Mouse (Mus musculus) intestine, embryonic 16.5 days (tissue): Measurements from ENCODE around the gene Lyg1. TPM values are rescaled to one million over a fixed set of nuclear protein-coding genes. Genes with fewer than 3 reads are reported as not detected.

Source experiments
- ATAC-seq: fragments of 200-750 bp; cut with Nextera tagmentation; 2 replicates; pipeline ENCODE4 v1.8.0; 2017; ENCODE audit warnings: moderate TSS enrichment, moderate library complexity
- H3K27ac ChIP-seq: fragments of 300-500 bp; sonication (generic); 2 replicates; pipeline ENCODE4 v1.5.1; 2014; ENCODE audit warnings: mild to moderate bottlenecking, low read length
- H3K27me3 ChIP-seq: fragments of 300-500 bp; sonication (generic); replicated peaks from 2 replicates; pipeline ENCODE4 v1.6.1; 2014; ENCODE audit warnings: low read length, control low read depth, mixed read lengths; ENCODE audit not compliant: control insufficient read depth, insufficient read depth
- H3K36me3 ChIP-seq: fragments of 300-500 bp; sonication (generic); 2 replicates; pipeline ENCODE4 v1.6.1; 2014; ENCODE audit warnings: low read length, control low read depth; ENCODE audit not compliant: control insufficient read depth, insufficient read depth
- H3K4me1 ChIP-seq: fragments of 300-500 bp; sonication (generic); 2 replicates; pipeline ENCODE4 v1.6.1; 2014; ENCODE audit warnings: low read length, control low read depth, mixed read lengths; ENCODE audit not compliant: control insufficient read depth, insufficient read depth
- H3K4me2 ChIP-seq: fragments of 300-500 bp; sonication (generic); 2 replicates; pipeline ENCODE4 v1.6.1; 2014; ENCODE audit warnings: low read depth, low read length, control low read depth
- H3K4me3 ChIP-seq: fragments of 300-500 bp; sonication (generic); 2 replicates; pipeline ENCODE4 v1.5.1; 2014; ENCODE audit warnings: mild to moderate bottlenecking, low read length
- H3K9ac ChIP-seq: fragments of 300-500 bp; sonication (generic); 2 replicates; pipeline ENCODE4 v1.6.1; 2014; ENCODE audit warnings: low read depth, low read length
- H3K9me3 ChIP-seq: fragments of 300-500 bp; sonication (generic); 2 replicates; pipeline ENCODE4 v1.6.1; 2016; ENCODE audit warnings: low read length, control low read depth; ENCODE audit not compliant: control insufficient read depth
- WGBS: fragments of 180-500 bp; shearing (Covaris S2); extraction: QIAGEN DNeasy Blood & Tissue Kit; methylation state at CpG from one replicate; pipeline ENCODE4 v1.1.7; 2014; 5-methylcytosine and 5-hydroxymethylcytosine counted together
- polyA plus RNA-seq: library from polyadenylated mRNA; unstranded; fragments of >200 nt; fragmentation: Nextera tagmentation; extraction: Ambion mirVana; gene quantifications from 2 replicates; pipeline ENCODE4 v1.2.1, GENCODE M21; 2015

Lyg1 gene
- polyA plus RNA-seq, 1 experiment from 2014 or later = not detected

DNA sequence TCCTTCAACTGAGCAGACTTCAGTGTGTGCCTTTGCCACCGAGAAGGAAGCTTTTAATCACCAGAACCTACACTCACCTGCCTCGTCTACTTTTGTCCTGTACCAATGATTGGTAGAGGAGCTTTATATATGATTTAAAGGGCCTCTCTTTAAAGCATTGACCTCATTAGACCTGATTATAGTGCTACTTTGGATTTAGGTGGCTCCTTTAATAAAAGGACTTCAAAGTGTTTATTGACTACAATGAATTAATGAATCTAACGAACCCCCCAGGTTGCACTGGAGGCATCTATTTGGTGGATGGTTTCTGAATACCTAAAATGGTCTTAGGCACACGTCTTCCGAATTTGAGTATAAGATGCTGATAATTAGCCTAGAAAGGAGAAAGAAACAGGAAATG is 41.2 kb downstream of the Lyg1 start, which contains the start of gene Lyg2:
TSS of gene Lyg2 (minus strand) at position 101 of the 400 bp plus-strand sequence.
- Histone ChIP-seq H3K36me3 (no peaks in the 10 kb centered on the region), H3K27ac (no peak within 1 kb of the TSS), H3K4me3 (no peak within 1 kb of the TSS), H3K4me1 (peaks cover 2% of the 10 kb centered on the region; the same call in 1 of the 2 replicates), H3K27me3 (no peaks in the 10 kb centered on the region), H3K9ac (no peak within 1 kb of the TSS), H3K4me2 (no peak within 1 kb of the TSS), H3K9me3 (no peaks in the 10 kb centered on the region)
- 74% methylated on average over 5 of the region's 5 CpGs for WGBS
- ATAC-seq = no peak

DNA sequence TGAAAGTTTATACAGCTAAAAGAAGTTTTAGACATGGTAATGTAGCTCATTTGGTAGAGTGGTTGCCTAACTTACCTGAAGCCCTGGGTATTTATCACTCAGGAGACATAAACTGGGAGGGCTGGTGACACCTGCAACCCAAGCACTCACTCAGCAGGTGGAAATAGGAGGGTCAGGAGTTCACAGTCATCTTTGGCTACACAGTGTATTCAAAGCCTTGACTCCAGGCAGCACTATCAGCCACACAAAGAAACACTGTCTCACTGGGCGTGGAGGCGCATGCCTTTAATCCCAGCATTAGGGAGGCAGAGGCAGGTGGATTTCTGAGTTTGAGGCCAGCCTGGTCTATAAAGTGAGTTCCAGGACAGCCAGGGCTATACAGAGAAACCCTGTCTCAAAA is 44.8 kb downstream of the Lyg1 start:
- Histone ChIP-seq H3K9me3 (no peaks in the 10 kb centered on the region), H3K9ac (no peak overlapping the region), H3K4me1 (peaks cover under 1% of the 10 kb centered on the region; the same call in 1 of the 2 replicates), H3K27me3 (no peaks in the 10 kb centered on the region), H3K4me3 (no peak overlapping the region), H3K36me3 (no peaks in the 10 kb centered on the region), H3K4me2 (no peak overlapping the region), H3K27ac (no peak overlapping the region)
- ATAC-seq = no peak
- WGBS = 71% methylated on average over 2 of the region's 2 CpGs

GRCm38 (mm10) chr1:37903178-37903577 is 54.4 kb downstream of the Lyg1 start:
- H3K9ac ChIP-seq = no peak overlapping the region
- no peak overlapping the region for H3K27ac ChIP-seq
- no peak overlapping the region for H3K4me2 ChIP-seq
- no peaks in the 10 kb centered on the region for H3K27me3 ChIP-seq
- peaks cover 6% of the 10 kb centered on the region; the same call in 1 of the 2 replicates for H3K36me3 ChIP-seq
- no peaks in the 10 kb centered on the region for H3K4me1 ChIP-seq
- no peak for ATAC-seq
- WGBS = 37% methylated on average over 6 of the region's 6 CpGs
- H3K9me3 ChIP-seq = no peaks in the 10 kb centered on the region
- H3K4me3 ChIP-seq = no peak overlapping the region

- H3K4me3 ChIP-seq = no peak overlapping the region
- H3K27me3 ChIP-seq = no peaks in the 10 kb centered on the region
- no peak overlapping the region for H3K4me2 ChIP-seq
- no peaks in the 10 kb centered on the region for H3K9me3 ChIP-seq
- H3K27ac ChIP-seq = no peak overlapping the region
- no peak overlapping the region for H3K9ac ChIP-seq
- H3K4me1 ChIP-seq = no peaks in the 10 kb centered on the region
- H3K36me3 ChIP-seq = peaks cover 6% of the 10 kb centered on the region; the same call in 1 of the 2 replicates
- ATAC-seq = no peak
- WGBS = 57% methylated on average over 6 of the region's 6 CpGs
Measured at GRCm38 (mm10) chr1:37900288-37900687, 57.3 kb downstream of the Lyg1 start.

GRCm38 (mm10) chr1:37899816-37900215 is 57.7 kb downstream of the Lyg1 start:
- 74% methylated on average over 4 of the region's 4 CpGs for WGBS

More at GRCm38 (mm10) chr1:37899816-37900215, 57.7 kb downstream of the Lyg1 start:
- no peak for ATAC-seq
- H3K4me2 ChIP-seq = no peak overlapping the region
- no peak overlapping the region for H3K4me3 ChIP-seq
- H3K9ac ChIP-seq = no peak overlapping the region
- no peaks in the 10 kb centered on the region for H3K4me1 ChIP-seq
- H3K27ac ChIP-seq = no peak overlapping the region
- no peaks in the 10 kb centered on the region for H3K27me3 ChIP-seq
- H3K36me3 ChIP-seq = peaks cover 6% of the 10 kb centered on the region; the same call in 1 of the 2 replicates
- no peaks in the 10 kb centered on the region for H3K9me3 ChIP-seq

Other genes with a start within 250 kb of the Lyg1 start
- 11.1 and 12.6 TPM in 2 replicates for gene 2010300C02Rik, start 237.7 kb downstream of the Lyg1 start, polyA plus RNA-seq
- 4.0 TPM in 2 replicates for gene Tsga10, start 91.3 kb downstream of the Lyg1 start, polyA plus RNA-seq
- 8.4 and 9.2 TPM in 2 replicates for gene Lipt1, start 86.0 kb downstream of the Lyg1 start, polyA plus RNA-seq
- gene Mitd1, start 67.3 kb downstream of the Lyg1 start, polyA plus RNA-seq = 28.8 and 29.0 TPM in 2 replicates
- 252 and 267 TPM in 2 replicates for gene Mrpl30, start 67.3 kb downstream of the Lyg1 start, polyA plus RNA-seq
- gene Lyg2, start 41.3 kb downstream of the Lyg1 start, polyA plus RNA-seq = not detected in 2 replicates
- 119 and 125 TPM in 2 replicates for gene Txndc9, start 40.1 kb upstream of the Lyg1 start, polyA plus RNA-seq
- gene Eif5b, start 40.3 kb upstream of the Lyg1 start, polyA plus RNA-seq = 18.4 and 21.1 TPM in 2 replicates
- 13.5 and 16.6 TPM in 2 replicates for gene Rev1, start 172.0 kb upstream of the Lyg1 start, polyA plus RNA-seq